Mouse (Mus musculus): Measurements from ENCODE around the gene Synj2.

Gene Synj2

DNA sequence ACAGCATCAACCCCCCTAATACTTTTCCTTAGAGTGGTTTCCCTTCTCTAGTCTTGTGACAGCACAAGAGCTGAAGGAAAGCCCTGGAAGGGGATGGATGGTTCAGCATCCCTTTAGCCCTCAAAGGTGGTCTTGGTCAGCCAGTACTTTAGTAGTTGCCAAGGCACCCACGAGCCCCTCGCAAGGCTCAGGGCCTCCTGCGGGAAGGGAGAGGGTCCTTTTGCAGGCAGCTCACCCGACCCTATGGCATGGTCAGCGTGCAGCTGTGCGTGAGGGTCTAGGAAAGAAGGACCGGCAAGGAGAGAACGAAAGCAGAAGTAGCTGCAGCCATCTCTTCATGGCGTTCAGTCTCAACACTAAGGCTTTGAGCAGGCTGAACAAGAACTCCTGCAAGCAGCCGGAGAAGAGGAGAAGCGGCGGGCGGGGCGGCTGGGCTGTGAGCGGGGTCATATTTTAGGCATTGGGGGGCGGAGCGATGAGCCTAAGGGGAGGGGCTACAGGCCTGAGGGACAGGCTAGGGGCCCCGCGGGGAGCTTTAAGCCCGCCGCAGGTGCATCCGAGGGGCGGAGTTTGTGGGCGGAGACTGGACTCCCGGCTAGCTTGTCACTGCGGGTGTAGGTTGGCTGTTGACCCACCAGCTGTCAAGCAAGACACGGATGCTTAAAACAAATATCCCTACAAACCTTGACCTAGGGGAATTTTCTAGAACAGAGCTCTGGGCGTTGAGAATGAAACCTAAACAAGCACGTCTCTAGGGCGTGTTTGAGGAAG lies 6.3 kb upstream of the Synj2 start:
- DNase-seq (ENCODE audit: extremely low spot score, low spot score) = peak; percentile 82

DNA sequence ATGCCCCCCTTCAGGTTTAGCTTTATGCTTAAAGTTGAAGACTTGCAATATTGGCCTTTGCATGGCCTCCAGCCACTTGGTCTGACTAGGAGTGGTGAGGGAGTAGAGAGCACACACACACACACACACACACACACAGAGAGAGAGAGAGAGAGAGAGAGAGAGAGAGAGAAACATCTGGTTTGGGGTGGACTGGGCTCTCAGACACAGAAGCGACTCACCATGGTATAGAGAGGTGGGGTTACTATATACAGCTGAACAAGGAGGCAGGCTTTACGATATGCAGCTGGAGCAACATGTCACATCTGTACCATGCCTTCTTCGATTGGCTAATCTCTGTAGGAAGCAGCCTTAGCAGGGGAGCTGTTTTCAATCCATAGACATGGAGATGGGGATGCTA lies 5.4 kb upstream of the Synj2 start:
- no peak for DNase-seq (ENCODE audit: extremely low spot score, low spot score)

DNA sequence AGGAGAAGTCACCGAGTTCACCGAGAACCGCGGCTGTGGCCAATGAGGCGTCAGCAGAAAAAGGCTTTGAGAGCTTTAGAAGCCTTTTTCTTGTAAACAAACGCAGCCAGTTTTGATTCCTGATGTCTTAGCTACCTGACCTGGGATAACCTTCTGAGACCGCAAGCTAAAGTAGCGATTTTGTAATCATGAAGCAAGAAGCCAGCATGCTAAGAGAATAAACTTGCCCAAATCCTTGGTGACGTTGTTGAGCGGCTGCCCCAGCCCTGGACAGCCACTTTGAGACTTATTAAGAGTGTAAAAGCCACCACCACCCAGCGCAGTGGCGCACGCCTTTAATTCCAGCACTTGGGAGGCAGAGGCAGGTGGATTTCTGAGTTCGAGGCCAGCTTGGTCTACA lies 4.8 kb upstream of the Synj2 start:
- no peak for DNase-seq (ENCODE audit: extremely low spot score, low spot score)

DNA sequence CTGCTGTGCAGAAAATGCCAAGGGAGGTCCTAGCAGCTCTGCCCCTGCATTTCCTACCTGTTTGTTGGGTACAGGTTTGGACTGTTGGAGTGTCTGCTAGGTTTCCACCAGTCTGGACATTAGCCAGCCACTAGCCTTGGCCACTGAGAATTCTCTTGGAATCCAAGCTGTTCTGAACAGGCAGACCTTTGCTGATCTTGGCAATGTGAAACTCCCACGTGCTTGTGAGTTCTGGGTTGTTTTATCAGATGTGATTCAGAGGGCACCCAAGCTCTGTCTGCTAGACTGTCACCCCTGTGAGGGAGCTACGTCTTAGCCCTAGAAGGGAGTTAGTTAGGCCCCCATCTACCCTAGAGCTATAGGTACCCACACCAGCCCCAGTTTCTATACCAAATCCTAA lies 3.6 kb upstream of the Synj2 start:
- no peak for DNase-seq (ENCODE audit: extremely low spot score, low spot score)

DNA sequence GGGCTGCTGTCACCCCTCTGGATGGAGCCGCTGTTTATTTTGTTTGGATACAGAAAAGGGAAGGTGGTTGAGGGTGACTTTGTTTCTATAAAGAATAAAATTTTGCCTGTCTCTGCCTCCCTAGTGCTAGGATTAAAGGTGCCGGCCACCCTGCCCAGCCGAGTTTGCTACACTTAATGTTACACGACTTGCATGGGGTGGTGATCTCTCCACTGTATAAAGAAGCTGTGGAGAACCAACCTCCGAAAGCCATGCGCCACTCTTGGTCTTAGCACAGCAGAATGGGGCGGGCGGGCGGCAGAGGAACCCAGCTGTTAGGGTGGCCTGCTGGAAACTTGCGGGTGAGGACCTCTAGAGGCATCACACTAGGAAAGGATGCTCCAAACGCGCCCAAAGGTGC lies 1.2 kb upstream of the Synj2 start:
- DNase-seq (ENCODE audit: extremely low spot score, low spot score) = no peak

DNA sequence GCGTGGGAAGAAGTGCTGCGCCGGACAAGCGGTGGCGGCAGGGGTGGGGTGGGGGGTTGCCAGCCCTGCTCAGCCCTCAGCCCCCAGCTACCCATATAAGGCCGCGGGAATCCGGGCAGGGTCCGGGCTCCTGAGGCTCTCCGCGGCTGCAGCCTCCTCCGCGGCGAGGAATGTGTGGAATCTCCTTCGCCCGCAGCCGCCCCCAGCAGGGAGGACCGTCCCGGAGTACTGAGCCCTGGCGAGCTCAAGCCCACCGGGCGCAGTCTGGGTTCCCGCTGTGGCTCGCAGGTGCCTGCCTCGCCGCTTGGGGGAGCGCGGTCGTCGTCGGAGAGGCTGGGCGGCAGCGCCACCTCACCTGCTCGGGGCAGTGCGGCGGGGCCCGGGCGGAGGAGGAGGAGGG lies 288 bp upstream of the Synj2 start:
- peak; percentile 84 for DNase-seq (ENCODE audit: extremely low spot score, low spot score)

DNA sequence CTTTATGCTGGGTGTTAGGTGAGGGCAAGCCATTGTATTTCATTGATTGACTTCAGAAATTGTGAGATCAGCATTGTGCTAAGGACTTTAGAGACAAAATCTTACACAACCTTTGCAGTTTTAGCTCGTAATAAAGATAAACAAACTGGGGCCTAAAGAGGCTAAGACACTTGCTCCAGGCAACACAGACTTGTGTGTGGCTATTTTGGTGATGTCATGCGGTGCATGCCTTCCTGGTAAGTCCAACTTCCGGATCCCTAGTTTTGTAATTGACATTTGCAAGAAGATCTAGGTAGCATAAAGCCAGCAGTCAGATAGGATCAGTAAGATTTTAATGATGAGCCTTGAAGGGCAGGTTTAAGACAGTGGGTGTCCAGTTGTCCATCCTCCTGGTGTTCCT lies 1.1 kb downstream of the Synj2 start:
- DNase-seq (ENCODE audit: extremely low spot score, low spot score) = no peak

DNA sequence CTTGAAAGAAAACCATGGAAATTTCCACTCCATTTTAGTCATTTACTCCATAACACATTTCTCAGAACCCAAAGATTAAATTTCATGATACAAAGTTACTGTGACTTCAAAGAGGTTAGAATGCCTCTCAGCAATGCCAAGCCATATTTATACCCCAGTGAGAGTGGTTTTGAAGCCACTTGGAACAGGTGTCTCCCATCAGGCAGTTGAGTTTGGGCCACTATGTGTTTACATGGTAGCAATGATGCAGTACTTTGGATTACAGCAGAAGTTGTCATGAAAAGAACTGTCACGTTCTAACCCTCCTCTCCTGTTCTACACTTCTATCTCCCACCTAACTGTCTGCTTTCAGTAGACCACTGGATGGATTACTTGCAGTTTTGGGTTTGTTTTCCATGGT lies 2.0 kb downstream of the Synj2 start:
- DNase-seq (ENCODE audit: extremely low spot score, low spot score) = no peak

DNA sequence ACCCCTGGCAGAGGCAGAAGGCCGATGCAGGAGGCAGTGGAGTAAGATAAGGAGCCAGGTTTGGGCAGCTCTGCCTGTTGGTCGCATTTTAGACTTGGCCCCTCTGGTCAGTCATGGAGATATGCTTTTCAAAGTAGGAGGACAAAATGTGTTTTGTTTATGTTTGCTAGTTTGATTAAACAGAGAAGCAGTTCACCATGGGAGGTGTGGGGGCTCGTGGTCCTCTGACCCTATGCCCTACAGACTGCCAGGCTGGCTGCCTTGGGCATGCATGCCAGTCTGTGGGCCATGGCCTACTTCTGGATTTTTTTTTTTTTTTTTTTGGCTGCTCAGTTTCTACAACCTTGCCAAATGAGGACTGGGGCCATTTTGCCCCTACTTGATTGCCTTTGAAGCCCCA lies 6.0 kb downstream of the Synj2 start:
- no peak for DNase-seq (ENCODE audit: extremely low spot score, low spot score)

DNA sequence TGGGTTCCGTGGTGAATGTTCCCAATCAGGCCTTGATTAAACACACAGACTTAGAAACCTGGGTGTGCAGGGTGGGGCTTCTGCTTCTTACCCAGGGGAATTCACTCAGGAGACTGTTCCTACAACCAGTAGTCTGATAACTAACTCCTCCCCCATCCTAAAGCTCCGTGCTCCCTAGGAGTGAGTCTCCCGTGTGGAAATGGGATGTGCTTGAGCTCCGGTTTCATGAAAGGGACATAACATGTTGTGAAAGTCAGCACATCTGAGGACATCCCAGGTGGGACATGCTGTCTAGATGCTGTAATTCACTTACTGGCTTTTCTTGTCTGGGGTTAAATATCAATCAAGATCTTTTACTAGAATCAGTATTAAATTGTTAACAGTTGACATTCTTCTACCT lies 11.4 kb downstream of the Synj2 start:
- no peak for DNase-seq (ENCODE audit: extremely low spot score, low spot score)

DNA sequence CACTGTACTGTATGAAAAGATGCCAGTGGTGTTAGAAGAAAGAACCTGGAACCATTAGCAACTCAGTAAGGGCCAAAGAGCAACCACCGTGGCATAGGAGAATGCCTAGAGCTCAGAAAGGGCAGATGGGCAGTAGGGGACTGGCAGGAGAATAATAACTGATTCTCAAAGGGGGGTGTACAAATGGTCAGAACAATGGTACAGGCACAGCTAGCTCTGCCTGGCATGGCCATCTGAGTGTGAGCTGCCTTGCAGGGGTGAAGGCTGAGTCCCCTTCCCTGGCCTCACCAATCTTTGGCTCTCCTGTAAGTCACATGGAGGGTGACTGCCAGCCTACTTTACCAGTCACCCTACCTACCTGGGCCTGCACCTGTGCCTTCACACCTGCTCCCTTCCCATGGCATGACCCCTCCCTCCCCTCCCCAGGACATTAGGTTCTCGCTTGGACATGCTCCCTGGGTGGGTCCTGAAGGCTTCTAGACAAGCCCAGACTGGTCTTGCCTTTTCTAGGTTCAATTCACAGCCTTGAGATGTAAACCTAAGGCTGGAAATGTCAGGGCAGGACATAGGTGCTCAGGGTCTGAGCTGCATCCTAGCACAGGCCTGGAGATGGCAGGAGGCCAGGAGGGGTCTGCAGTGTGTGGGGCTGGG lies 15.4 kb downstream of the Synj2 start:
- DNase-seq (ENCODE audit: extremely low spot score, low spot score) = no peak

DNA sequence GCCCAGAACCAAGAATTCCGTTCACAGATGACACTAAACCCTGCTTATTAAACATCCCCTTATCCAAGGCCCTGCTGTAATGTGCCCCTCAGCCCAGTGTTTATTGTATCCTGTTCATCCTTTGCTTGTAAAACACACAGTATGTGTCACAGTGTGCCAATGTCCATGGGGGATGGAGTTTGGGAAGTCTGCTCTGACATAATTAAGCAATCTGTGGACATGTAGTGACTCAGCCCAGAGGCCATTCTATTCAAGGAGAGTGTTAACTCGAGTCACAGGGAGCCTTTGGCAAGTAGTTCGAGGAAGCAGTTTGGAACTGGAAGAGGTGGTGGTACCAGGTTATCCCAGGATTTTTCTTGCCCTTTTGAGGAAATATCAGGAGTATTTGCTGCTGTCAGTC lies 16.0 kb downstream of the Synj2 start:
- DNase-seq (ENCODE audit: extremely low spot score, low spot score) = no peak

DNA sequence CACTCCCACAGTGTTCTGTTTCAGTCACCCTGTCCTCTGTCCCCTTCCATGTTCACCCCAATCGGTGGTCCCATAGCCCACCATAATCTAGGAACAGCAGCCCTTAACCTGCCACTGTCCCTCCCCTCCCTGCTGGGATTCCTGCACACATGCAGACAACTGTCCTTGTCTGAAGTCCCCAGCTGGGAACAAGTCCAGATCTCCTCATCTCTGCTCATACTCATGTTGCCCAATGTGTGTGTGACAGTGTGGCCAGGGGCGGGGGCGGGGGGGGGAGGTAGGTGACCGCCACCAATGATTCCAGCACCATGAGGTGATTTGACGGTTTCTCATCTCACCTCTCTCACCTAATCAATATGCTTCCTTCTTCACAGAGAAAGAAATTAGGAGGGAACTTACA lies 17.1 kb downstream of the Synj2 start:
- DNase-seq (ENCODE audit: extremely low spot score, low spot score) = no peak

DNA sequence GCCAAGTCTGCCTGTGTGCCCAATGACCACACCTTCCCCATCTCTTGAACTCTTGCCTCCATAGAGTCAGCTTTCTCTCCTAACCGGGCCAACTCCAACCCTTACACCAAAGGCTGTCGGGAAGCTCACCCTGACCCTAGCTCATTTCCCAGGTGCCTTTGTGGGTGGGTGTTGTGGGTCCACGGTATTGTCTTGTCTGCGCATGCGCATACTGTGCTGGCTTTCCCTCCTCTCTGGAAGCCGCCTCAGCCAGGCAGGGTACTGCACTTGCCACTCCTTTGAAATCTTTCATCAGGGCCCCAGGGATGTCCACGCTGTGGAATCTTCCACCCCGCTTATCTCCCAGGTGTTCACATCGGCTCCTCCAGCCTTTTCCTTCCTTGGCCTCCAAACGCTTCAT lies 17.6 kb downstream of the Synj2 start:
- DNase-seq (ENCODE audit: extremely low spot score, low spot score) = no peak

DNA sequence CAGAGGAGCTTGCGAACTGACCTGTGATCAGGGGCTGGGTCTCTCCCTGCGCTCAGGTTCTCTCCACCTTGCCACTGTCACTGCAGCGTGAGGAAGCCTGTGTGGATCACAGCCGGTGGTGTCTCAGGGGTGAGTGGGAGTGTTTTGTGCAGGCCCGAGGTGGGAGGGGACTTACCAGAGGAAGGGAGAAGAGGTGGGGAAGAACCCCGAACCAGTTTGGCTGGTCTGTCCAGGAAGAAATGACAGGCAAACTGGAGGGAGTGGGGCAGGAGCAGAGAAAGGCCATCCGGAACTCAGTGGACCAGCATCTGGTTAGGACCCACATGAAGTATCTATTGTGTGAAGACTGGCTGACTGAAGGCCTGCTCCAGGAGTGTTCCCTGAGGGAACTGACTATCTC lies 18.0 kb downstream of the Synj2 start:
- DNase-seq (ENCODE audit: extremely low spot score, low spot score) = no peak

DNA sequence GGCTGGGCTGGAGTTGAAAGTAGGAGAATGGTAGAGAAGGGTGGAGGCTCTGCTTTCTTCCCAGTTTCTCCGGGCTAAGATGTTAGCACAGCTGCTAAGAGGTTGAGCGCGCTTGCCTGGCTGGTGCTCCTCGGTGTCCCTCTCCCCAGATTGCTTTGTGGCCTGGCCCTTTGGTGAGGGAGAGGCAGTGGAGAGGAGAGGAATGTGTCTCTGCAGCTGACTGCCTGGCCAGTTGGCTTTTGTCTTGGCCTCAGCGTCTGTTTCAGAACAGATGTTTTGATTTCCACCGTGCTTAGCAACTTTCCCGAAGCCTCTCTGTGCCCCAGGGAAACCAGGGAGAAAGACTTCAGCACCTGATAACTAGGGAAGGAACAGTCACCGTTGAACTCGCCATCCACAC lies 18.7 kb downstream of the Synj2 start:
- DNase-seq (ENCODE audit: extremely low spot score, low spot score) = no peak

DNA sequence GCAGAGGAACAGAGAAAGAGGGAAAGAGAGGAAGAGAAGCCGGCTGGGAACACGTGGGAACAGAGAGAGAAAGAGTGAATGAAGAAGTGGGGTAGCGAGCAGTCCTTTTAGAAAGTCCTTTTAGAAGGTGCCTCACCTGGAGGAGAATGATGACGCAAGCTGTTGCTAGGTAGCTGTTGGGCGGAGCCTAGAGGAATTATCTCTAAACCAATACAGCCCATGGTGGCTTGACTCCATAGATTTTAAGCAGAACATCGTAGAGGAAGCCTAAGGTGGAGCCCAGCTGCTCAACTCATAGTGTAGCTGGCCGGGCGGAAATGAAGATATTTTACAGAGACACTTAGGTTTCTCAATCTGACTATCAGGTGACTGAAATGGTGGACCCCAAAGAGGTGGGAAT lies 22.7 kb downstream of the Synj2 start:
- no peak for DNase-seq (ENCODE audit: extremely low spot score, low spot score)

DNA sequence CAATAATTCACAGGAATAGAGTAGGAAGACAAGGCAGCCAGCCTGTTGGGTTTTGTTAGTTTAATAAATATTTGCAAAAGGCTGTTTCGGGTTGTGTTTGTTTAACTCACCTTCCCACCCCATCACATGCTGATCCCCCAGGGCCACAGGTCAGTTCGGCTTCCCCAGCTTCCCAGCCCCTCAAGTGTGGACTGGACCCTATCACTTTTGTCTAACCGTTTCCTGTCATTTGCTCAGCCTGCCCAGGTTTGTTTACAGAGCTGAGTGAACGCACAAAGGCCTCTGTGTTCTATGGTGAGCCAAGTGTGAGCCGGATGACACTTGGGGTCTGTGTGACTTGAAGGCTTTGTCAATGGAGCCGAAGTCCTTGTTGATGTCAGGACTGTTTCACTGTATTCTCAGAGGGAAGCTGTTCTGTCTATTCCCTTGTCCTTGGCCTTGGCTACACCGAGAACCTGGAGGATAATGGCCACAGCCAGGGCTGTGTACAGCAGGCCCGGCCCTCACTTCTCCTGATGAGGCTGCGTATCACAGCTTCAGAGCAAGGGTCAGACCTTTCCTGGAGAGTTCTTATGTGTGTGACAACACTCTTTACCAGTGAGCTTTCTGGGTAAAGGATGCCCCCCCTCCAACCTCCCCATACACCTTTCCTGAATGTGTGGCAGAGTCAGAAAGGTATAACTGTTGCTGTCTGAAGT lies 24.2 kb downstream of the Synj2 start:
- no peak for DNase-seq (ENCODE audit: extremely low spot score, low spot score)

DNA sequence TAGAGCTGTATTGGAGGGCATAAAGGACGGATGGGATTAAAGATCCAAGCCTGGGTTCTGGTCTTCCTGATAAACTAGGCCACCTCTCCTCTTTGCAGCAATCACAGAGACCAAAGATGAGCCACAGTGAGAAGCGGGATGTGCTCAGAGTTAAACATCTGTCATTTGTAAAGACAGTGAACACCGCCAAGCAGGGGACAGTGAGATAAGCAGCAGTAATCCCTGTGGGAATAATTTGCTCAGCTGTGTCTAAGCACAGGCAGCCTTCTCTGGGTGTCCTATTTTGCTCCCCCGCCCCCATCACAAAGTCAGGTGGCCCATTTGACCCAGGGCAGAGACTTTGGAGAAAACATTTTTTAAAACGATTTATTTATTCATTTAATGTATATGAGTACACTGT lies 25.6 kb downstream of the Synj2 start:
- no peak for DNase-seq (ENCODE audit: extremely low spot score, low spot score)

DNA sequence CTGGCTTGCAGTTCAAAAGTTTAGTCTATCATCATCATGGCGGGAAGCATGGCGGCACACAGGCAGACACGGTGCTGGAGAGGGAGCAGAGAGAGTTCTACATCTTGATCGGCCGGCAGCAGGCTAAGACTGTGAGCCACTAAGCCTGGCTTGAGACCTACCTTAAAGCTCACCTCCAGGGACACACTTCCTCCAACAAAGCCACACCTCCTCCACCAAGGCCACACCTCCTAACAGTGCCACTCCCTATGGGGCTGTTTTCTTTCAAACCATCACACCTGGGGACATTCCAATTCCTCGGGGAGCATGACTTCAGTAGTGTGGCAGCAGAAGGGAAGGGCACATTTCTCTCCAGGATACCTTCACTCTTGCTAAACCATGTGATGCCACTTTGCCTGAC lies 27.5 kb downstream of the Synj2 start:
- DNase-seq (ENCODE audit: extremely low spot score, low spot score) = no peak

DNA sequence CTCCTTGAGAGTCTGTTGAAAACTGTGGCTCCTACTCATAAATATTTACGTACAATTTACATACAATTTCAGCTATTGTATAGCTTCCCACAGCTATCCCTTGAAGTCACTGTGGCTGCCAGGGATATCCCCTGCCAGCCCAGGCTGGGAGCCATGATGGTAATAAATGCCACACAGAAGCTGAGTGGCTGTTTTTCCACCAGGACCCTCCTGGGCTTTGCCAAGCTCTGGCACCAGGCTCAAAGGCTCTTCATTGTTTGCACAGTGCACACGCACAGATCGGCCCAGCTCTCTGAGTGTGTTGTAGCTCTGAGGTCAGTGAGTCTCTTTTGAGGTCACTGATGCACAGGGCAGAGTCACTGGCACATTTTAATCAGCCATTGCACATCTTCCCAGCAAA lies 28.2 kb downstream of the Synj2 start:
- no peak for DNase-seq (ENCODE audit: extremely low spot score, low spot score)

DNA sequence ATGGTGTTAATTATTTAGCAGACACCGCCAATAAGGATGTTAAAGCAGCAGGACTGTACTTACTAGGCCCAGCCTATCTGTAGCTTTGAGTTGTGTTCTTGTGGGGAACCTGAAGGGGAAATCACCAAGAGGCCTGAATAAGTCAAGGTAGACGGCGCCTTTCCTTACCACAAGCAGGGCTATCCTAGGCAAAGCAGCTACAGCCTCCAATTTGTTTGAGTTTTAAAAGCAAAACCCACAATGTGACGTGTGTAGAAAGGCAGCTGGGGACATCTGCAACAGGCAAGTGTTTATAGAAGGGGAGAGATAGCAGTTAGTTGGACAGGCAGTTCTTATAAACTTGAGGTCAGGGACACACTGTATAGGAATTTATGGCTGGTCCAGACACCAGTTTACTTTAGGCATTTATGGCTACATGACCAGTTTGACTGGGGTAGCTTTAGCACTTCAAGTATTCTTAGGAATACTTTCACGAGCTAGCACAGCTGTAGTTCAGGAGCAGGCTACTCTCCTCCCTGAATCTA lies 29.3 kb downstream of the Synj2 start:
- no peak for DNase-seq (ENCODE audit: extremely low spot score, low spot score)

DNA sequence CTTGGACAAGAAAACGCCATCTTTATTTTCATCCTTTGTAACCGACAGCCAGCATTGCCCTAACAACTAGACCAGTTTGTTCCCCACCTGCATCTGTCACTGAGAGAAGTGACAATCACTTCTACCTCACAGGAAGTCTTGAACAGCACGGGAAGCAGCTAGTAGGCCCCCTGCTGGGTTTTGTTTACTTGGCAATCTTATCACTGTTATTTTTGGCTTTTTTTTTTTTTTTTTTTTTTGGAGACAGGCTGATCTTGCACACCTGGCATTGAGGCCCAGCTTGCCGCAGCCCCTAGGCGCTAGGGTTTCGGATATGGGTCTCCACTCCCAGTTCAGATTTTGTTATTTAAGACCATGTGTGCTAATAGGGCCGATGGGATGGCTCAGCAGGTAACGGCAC lies 32.5 kb downstream of the Synj2 start:
- no peak for DNase-seq (ENCODE audit: extremely low spot score, low spot score)

All from neural tube, embryonic 10.5 days (tissue).